Mouse (Mus musculus) heart, postnatal 0 days (tissue): ENCODE measurements around the gene Wnk1.

Experiments used
- CTCF ChIP-seq: IDR thresholded peaks from 2 replicates; pipeline ENCODE4 v1.5.1; 2016; ENCODE audit warnings: antibody characterized with exemption, control low read depth, low read depth
- EP300 ChIP-seq: IDR thresholded peaks from 2 replicates; pipeline ENCODE4 v1.6.1; 2016; ENCODE audit warnings: antibody characterized with exemption, low read depth

- TF ChIP-seq CTCF (no peak), EP300 (no peak)
Measured at GRCm38 (mm10) chr6:119918561-119919181, 119.8 kb downstream of the Wnk1 start.
